Mouse (Mus musculus) activated CD4-positive, CD25-positive, alpha-beta regulatory T cell (primary cell): Measurements from ENCODE around the gene Gja10. TPM values are rescaled to one million over a fixed set of nuclear protein-coding genes. Genes with fewer than 3 reads are reported as not detected.

Source experiments
- polyA plus RNA-seq, 2 experiments: library from polyadenylated mRNA; unstranded; fragments of 100-300 nt; shearing (Covaris generic); gene quantifications; one replicate each; pipeline ENCODE4 v1.2.1; 2017

Gja10 gene
- under 1 TPM in 1 of 2 experiments, not detected in 1; 0.09 TPM for polyA plus RNA-seq

GRCm38 (mm10) chr4:32602660-32603059 is at the start of gene Gja10:
Gja10 (minus strand) TSS chr4:32602760.

GRCm38 (mm10) chr4:32615034-32615881 is 12.7 kb upstream of the Gja10 start, which contains the start of gene Casp8ap2:
Casp8ap2 (plus strand) TSS chr4:32615451.

Other genes starting within 250 kb of the Gja10 start
- 10 to 100 TPM; 33.7 to 34.9 TPM for gene Casp8ap2, start 12.7 kb upstream of the Gja10 start, polyA plus RNA-seq
- 10 to 100 TPM; 14.8 to 21.7 TPM for gene Mdn1, start 54.4 kb upstream of the Gja10 start, polyA plus RNA-seq
- gene Lyrm2, start 197.5 kb upstream of the Gja10 start, polyA plus RNA-seq = 10 to 100 TPM; 64.0 to 75.7 TPM